Mouse (Mus musculus) ES-E14 (cell line): ENCODE measurements around the gene Sdad1.

ENCODE experiments used
- CHD2 ChIP-seq: IDR thresholded peaks from 2 replicates; pipeline ENCODE4 v1.6.1; 2014; ENCODE audit warnings: mild to moderate bottlenecking, low read depth, low read length, inconsistent platforms
- HCFC1 ChIP-seq: IDR thresholded peaks from 2 replicates; pipeline ENCODE4 v1.6.1; 2012; ENCODE audit warnings: low read length, inconsistent platforms, borderline replicate concordance; ENCODE audit not compliant: insufficient read depth
- MAFK ChIP-seq: IDR thresholded peaks from 2 replicates; pipeline ENCODE4 v1.6.1; 2014; ENCODE audit warnings: mild to moderate bottlenecking, low read depth, low read length, inconsistent platforms; ENCODE audit not compliant: insufficient read depth
- ZC3H11A ChIP-seq: IDR thresholded peaks from 2 replicates; pipeline ENCODE4 v1.6.1; 2012; ENCODE audit warnings: low read depth, mild to moderate bottlenecking, inconsistent platforms, low read length, borderline replicate concordance

- peak; percentile 81 for TF ChIP-seq MAFK
- no peak for TF ChIP-seq HCFC1
- TF ChIP-seq CHD2: no peak
- TF ChIP-seq ZC3H11A: no peak
Measured at GRCm38 (mm10) chr5:92348794-92349413, 38.6 kb upstream of the Sdad1 start, which contains the start of gene Cxcl10.
